Mouse (Mus musculus): ENCODE data around the gene Ercc5.

- TF ChIP-seq CTCF (IDR thresholded peaks at IDR 0.05; ENCODE audit: extremely low read depth, insufficient read depth, low read length) (no peak), POLR2A (IDR thresholded peaks at IDR 0.05; ENCODE audit: extremely low read depth, insufficient read depth, low read length) (no peak)
These were observed 30.5 kb downstream of the Ercc5 start for GRCm38 (mm10) chr1:44178086-44178485.

Data from cortical plate, adult 2 months (tissue).